Mouse (Mus musculus) limb, embryonic 14.5 days (tissue): ENCODE measurements around the gene Tpcn1. TPM values are rescaled to one million over a fixed set of nuclear protein-coding genes. Genes with fewer than 3 reads are reported as not detected.
"Not testable (repeated sequence)": the region's sequence is repeated elsewhere in the genome, so short reads cannot be mapped to it uniquely, and the experiment has no call there.

ENCODE experiments used
- ATAC-seq: fragments of 200-750 bp; cut with Nextera tagmentation; 2 replicates; pipeline ENCODE4 v1.8.0; 2017; ENCODE audit warnings: low read depth, moderate number of reproducible peaks, moderate TSS enrichment; ENCODE audit not compliant: low FRiP score
- DNase-seq: peaks from one replicate; pipeline ENCODE4 v3.0.0-alpha.2; 2015; ENCODE audit warnings: low spot score
- H3K27ac ChIP-seq: fragments of 300-500 bp; sonication (generic); replicated peaks from 2 replicates; pipeline ENCODE4 v1.5.1; 2014; ENCODE audit warnings: low read depth, mild to moderate bottlenecking, low read length, moderate library complexity, mixed read lengths
- H3K27me3 ChIP-seq: fragments of 300-500 bp; sonication (generic); 2 replicates; pipeline ENCODE4 v1.6.1; 2014; ENCODE audit warnings: low read length, mixed read lengths; ENCODE audit not compliant: control insufficient read depth, insufficient read depth
- H3K36me3 ChIP-seq: fragments of 300-500 bp; sonication (generic); 2 replicates; pipeline ENCODE4 v1.6.1; 2014; ENCODE audit warnings: mild to moderate bottlenecking, low read length, moderate library complexity, mixed read lengths; ENCODE audit not compliant: control insufficient read depth, insufficient read depth
- H3K4me1 ChIP-seq: fragments of 300-500 bp; sonication (generic); 2 replicates; pipeline ENCODE4 v1.6.1; 2014; ENCODE audit warnings: antibody characterized with exemption, low read length, mixed read lengths; ENCODE audit not compliant: control insufficient read depth, insufficient read depth
- H3K4me2 ChIP-seq: fragments of 300-500 bp; sonication (generic); replicated peaks from 2 replicates; pipeline ENCODE4 v1.6.1; 2014; ENCODE audit warnings: low read depth, mild to moderate bottlenecking, low read length, moderate library complexity; ENCODE audit not compliant: severe bottlenecking
- H3K4me3 ChIP-seq: fragments of 300-500 bp; sonication (generic); replicated peaks from 2 replicates; pipeline ENCODE4 v1.5.1; 2014; ENCODE audit warnings: low read length
- H3K9ac ChIP-seq: fragments of 300-500 bp; sonication (generic); 2 replicates; pipeline ENCODE4 v1.6.1; 2014; ENCODE audit warnings: mild to moderate bottlenecking, low read depth, low read length, moderate library complexity; ENCODE audit not compliant: severe bottlenecking
- H3K9me3 ChIP-seq: fragments of 300-500 bp; sonication (generic); 2 replicates; pipeline ENCODE4 v1.6.1; 2016; ENCODE audit warnings: low read length; ENCODE audit not compliant: control insufficient read depth
- POLR2A ChIP-seq: fragments of 200-500 bp; IDR thresholded peaks from 2 replicates; pipeline ENCODE4 v1.8.0; 2012; ENCODE audit warnings: inconsistent platforms, mild to moderate bottlenecking, moderate library complexity, borderline replicate concordance; ENCODE audit not compliant: insufficient read depth, insufficient read length; ENCODE audit errors: extremely low read depth
- WGBS: fragments of 180-500 bp; shearing (Covaris S2); extraction: QIAGEN DNeasy Blood & Tissue Kit; methylation state at CpG from one replicate; pipeline ENCODE4 v1.1.7; 2014; 5-methylcytosine and 5-hydroxymethylcytosine counted together
- polyA plus RNA-seq, 2 experiments: library from polyadenylated mRNA; depleted of rRNA in 1 of 2; stranded (reverse) in 1 of 2; unstranded in 1 of 2; fragments of >200 nt; fragmentation: Nextera tagmentation in 1 of 2; extraction: Ambion mirVana in 1 of 2; gene quantifications; 2 replicates each; pipeline versions ENCODE4 v1.2.1 to v1.2.3; 2012 to 2014

The Tpcn1 gene
- polyA plus RNA-seq, 2 experiments: 25.2 to 47.1 TPM

GRCm38 (mm10) chr5:120505781-120506180 lies 82.7 kb downstream of the Tpcn1 start:
- DNase-seq (no peak), ATAC-seq (no peak)
- WGBS: 69% methylated on average over 9 of the region's 9 CpGs
- Histone ChIP-seq H3K36me3 (no peaks in the 10 kb centered on the region), H3K9me3 (no peaks in the 10 kb centered on the region), H3K4me3 (no peak overlapping the region), H3K27ac (no peak overlapping the region), H3K4me2 (no peak overlapping the region), H3K9ac (no peak overlapping the region), H3K27me3 (no peaks in the 10 kb centered on the region), H3K4me1 (peaks cover 15% of the 10 kb centered on the region)
- TF ChIP-seq POLR2A: no peak

- 23% methylated on average over 16 of the region's 16 CpGs for WGBS
- Histone ChIP-seq H3K4me3 (no peak overlapping the region), H3K9me3 (no peaks in the 10 kb centered on the region), H3K27ac (no peak overlapping the region), H3K36me3 (no peaks in the 10 kb centered on the region), H3K9ac (no peak overlapping the region), H3K4me2 (no peak overlapping the region), H3K4me1 (peaks cover 12% of the 10 kb centered on the region), H3K27me3 (no peaks in the 10 kb centered on the region)
- no peak for TF ChIP-seq POLR2A
- DNase-seq: peak; percentile 68
- no peak for ATAC-seq
These were observed 83.1 kb downstream of the Tpcn1 start for GRCm38 (mm10) chr5:120505368-120505767.

GRCm38 (mm10) chr5:120503144-120503795 lies 85.2 kb downstream of the Tpcn1 start, which contains the start of gene Plbd2:
Gene Plbd2, minus strand, starts transcription at chr5:120503625.
- no peaks in the 10 kb centered on the region for H3K27me3 ChIP-seq
- peak; percentile 87 for ATAC-seq
- TF ChIP-seq POLR2A: 0 out of 2 replicates have a peak, but pooled peaks have one; percentile 35
- peak; percentile 82 for DNase-seq
- WGBS: under 1% methylated on average over 38 of the region's 55 CpGs
- no peaks in the 10 kb centered on the region for H3K36me3 ChIP-seq
- H3K4me3 ChIP-seq: peak within 1 kb of the TSS; percentile 89
- no peak within 1 kb of the TSS for H3K27ac ChIP-seq
- H3K9ac ChIP-seq: peak within 1 kb of the TSS; percentile 80
- H3K4me2 ChIP-seq: peak within 1 kb of the TSS; percentile 94
- H3K9me3 ChIP-seq: no peaks in the 10 kb centered on the region
- peaks cover 12% of the 10 kb centered on the region for H3K4me1 ChIP-seq

- DNase-seq (no peak), ATAC-seq (no peak)
- 10% methylated on average over 10 of the region's 12 CpGs for WGBS
- peak overlapping the region; percentile 80 for H3K9ac ChIP-seq
- peak overlapping the region; percentile 94 for H3K4me2 ChIP-seq
- H3K27ac ChIP-seq: no peak overlapping the region
- H3K27me3 ChIP-seq: no peaks in the 10 kb centered on the region
- no peak for TF ChIP-seq POLR2A
- no peaks in the 10 kb centered on the region for H3K9me3 ChIP-seq
- peak overlapping the region; percentile 89 for H3K4me3 ChIP-seq
- peaks cover 12% of the 10 kb centered on the region for H3K4me1 ChIP-seq
- H3K36me3 ChIP-seq: no peaks in the 10 kb centered on the region; the same call in 1 of the 2 replicates
These were observed 85.8 kb downstream of the Tpcn1 start for GRCm38 (mm10) chr5:120502675-120503143.

GRCm38 (mm10) chr5:120502147-120502621 lies 86.3 kb downstream of the Tpcn1 start:
- ATAC-seq: no peak
- TF ChIP-seq POLR2A: no peak
- Histone ChIP-seq H3K27me3 (no peaks in the 10 kb centered on the region), H3K9me3 (no peaks in the 10 kb centered on the region), H3K4me2 (peak overlapping the region; percentile 94), H3K27ac (no peak overlapping the region), H3K4me1 (peaks cover 12% of the 10 kb centered on the region), H3K36me3 (no peaks in the 10 kb centered on the region; the same call in 1 of the 2 replicates), H3K9ac (peak overlapping the region; percentile 80), H3K4me3 (peak overlapping the region; percentile 89)
- DNase-seq: no peak
- WGBS: 62% methylated on average over 9 of the region's 9 CpGs

- not testable (repeated sequence) for H3K9me3 ChIP-seq, ATAC-seq
- WGBS: 88% methylated on average over 9 of the region's 9 CpGs
These were observed 87.9 kb downstream of the Tpcn1 start for GRCm38 (mm10) chr5:120500609-120501008.

More at GRCm38 (mm10) chr5:120500609-120501008, 87.9 kb downstream of the Tpcn1 start:
- peaks cover 12% of the 10 kb centered on the region for H3K4me1 ChIP-seq
- H3K27me3 ChIP-seq, H3K36me3 ChIP-seq, H3K4me3 ChIP-seq, H3K27ac ChIP-seq, DNase-seq, H3K4me2 ChIP-seq, H3K9ac ChIP-seq: not testable (repeated sequence)
